Mouse (Mus musculus): ENCODE results near the gene Reln.

Gene Reln

DNA sequence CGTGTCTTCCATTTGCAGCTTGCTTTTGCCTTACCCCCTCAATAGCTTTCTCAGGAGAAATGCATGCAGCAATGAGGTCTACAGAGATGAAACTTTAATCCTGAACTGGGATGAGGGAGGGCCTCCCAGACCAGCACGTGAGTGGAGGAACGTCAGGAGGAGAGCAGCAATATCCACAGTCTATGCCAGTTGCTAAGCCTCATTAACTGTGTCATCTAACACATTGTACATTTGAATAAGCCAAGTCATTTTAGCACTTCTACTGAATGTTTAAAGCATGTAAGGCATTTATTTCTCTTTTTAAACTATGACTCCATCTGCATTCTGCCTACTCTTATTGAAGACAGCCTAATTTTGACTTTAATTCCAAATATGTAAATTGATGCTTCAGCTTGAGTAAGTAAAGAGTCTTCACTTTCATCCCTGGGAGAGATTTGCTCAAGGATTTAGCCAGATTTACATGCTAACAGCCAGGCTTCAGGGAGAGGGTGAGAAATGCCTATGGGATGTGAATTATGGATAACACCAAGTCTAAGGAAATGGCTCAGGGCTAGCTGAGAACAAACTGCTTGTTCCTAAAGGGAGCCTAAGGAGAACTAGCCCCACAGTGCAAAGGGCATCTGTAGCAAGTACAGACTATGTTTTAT is 361.4 kb downstream of the Reln start:
- DNase-seq, result no peak

DNA sequence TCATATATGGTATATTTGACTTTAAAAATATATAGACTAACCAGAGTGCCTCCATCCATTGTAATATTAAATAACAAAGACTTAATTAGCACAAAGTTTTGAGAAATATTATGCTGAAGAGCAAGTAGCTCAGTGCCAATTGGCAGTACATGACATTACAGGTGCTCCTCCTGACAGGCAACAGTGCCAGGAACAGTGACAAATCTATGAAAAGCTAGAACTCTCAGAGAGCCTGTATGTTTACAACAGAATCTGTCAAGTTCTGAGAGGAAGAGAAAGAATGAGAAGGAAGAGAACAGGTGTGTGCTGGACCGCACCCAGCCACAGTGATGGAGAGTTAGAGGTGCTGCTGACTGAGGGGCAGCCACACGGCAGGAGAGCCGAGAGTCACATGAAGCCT is 363.3 kb downstream of the Reln start:
- no peak for DNase-seq

DNA sequence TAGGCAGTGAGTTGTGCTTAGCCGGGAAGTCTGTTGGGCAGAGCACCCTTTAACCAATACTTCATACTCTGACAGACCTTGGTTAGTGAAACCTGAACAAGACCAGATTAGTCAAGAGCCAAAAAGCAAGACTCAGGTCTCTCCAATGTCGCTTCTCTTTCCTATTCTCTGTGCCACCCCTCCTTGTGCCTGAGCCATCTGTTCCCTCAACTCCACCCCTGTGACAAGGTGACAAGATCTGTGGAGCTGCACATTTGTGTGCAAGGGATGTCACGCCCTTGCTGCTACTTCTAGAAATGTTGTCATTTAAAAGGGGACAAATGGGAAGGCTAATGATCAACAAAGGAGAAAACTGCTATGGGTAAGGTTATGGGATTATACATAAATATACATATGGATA is 364.0 kb downstream of the Reln start:
- no peak for DNase-seq

DNA sequence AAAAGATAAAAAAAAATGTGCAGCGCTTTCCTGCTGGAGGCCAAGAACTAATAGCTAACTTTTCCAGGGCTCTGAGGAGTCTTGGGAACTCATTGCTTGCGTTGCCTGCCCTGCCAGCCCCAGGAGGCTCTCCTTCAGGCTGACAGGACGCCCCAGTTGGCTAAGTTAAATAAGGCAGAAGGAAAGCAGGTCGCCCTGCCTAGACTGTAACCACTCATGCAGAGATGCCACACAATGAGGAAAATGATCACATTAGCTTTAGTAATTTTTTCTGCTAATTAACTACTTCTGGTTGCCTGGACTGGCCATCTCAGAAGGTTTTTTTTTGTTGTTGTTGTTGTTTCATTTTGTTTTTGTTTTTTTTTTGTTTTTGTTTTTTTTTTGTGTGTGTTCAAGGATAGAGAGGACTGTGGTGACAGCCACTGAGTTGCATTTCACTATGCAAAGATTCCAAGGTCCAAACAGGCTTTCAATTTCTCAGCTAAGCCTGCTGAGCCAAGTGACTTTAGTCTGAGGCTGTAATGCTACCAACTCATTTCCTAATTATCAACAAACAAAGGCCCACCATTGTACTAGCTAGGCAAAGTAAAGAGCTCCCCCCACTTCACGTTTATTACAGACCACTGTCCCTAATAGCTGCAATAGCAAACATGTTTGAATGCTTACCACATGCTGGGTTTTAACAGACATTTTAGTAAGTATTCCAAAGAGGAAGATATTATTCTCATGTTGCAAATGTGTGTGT is 371.1 kb downstream of the Reln start:
- DNase-seq, result peak; percentile 5

DNA sequence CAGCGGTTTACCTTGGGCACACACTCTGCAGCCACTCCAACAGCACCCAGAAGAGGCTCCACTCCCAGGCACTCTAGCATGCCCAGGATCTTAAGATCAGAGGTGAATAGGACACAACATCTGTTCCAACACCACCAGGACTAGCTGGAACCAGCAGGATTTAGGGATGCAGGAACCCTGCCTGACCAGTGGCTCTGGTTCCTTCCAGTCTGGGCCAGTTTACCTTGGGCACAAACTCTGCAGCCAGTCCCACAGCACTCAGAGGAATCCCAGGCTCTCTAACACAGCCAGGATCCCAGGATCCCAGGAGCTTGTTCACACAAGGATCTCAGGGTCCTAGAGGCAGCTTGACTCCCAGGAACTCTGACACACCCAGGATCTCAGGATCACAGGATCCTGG is 382.7 kb downstream of the Reln start:
- DNase-seq, result no peak

DNA sequence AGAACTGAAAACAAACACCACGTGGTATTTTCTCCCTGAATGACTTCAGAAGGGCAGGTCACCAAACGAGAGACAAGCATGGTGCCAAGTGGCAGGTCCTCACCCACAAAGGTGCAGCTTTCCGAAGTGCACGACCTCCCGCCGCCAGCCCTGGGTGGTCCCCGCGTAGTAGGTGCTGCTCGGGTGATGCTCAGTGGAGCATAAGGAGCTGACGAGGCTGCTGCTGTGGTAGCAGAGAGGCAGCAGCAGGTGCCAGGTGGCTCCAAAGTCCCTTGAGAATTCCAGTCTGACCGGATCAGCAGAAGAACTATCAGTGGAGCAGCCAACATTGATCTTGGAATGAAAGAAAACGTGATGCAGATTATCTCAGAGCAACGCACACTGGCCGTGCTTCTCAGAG is 384.4 kb downstream of the Reln start:
- DNase-seq, result no peak

DNA sequence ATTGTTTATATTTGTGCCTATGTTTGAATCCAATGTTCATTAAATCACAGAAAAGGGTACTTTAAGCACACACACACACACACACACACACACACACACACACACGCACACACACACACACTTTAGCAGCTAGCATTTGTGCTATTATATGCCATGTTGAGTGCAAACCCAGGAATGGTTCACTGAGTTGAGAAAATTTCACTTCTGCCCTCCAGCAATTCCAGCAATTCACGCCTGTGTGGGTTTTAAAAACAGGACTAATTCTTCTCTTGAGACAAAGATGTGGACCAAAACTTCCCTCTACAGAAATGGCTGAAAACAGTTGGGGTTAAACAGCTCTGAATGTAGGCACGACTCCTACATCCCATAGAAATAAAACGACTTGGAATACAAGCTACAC is 386.9 kb downstream of the Reln start:
- no peak for DNase-seq

DNA sequence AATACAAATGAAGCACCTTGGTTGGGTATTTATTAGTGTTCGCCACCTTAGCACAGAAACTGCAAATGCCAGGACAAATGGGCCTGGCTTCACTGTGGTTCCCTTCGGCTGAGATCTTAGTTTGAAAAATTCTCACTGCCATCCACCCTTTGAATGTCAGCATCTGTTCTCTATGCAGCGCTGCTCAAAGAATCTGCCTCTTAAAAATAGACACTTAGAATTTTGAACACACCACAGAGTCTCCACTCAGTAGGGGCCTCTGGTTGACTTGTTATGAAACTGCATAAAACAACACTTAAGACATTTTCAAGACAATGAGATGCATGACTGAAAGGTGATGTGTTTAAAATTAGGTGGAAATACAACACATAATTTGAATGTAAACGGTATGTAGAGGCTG is 387.4 kb downstream of the Reln start:
- DNase-seq, result no peak

DNA sequence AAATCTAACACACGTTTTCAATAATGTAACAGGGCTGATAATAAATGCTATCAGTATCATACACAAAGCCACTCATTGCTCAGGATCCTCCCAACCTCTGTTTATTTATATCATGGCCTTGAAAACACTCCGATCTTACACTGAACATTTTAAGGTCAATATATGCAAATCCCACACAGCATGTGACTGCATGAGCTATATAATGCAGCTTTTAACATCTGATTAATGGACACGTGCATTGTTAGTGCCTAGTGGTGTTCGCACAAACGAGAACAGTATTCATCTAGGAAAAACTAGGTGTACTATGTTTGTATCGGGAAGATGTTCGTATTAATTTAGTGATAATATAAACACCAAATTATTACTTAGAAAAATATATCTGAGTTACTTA is 395.0 kb downstream of the Reln start:
- DNase-seq, result no peak

DNA sequence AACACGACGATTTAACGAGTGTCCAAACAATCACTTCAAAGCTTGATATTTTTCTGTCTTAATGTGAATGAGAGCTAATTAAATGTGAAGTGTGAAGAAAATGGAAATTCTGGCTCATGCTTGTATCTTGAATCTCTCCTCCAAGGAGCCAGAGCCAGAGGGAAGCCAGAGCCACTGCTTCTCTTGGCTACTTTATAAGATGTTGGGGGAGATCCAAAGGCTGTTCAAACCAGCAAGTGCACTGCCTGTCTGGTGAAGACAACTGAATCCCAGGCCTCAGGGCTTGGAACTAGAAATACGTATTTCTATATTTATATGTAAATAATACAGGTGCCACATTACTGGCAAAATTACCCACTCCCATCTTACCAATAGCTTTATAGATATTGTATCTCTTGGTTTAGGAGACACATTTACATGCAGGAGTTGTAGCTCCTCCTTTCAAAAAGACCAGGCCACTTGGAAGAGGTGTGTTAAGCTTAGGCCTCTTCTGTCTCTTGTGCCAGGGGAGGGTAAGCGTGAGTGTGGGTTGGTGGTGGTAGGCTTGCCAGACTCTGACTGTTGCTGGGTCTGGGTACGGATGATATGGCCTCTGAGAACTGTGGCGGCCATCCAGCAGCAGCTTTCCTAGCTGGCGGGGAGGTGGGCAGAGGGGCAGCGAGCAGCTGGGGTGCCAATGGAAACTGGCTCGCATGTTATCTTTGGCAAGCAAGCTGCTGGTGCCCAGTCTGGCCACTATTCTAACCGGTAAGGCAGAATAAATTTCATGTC is 395.6 kb downstream of the Reln start:
- no peak for DNase-seq

DNA sequence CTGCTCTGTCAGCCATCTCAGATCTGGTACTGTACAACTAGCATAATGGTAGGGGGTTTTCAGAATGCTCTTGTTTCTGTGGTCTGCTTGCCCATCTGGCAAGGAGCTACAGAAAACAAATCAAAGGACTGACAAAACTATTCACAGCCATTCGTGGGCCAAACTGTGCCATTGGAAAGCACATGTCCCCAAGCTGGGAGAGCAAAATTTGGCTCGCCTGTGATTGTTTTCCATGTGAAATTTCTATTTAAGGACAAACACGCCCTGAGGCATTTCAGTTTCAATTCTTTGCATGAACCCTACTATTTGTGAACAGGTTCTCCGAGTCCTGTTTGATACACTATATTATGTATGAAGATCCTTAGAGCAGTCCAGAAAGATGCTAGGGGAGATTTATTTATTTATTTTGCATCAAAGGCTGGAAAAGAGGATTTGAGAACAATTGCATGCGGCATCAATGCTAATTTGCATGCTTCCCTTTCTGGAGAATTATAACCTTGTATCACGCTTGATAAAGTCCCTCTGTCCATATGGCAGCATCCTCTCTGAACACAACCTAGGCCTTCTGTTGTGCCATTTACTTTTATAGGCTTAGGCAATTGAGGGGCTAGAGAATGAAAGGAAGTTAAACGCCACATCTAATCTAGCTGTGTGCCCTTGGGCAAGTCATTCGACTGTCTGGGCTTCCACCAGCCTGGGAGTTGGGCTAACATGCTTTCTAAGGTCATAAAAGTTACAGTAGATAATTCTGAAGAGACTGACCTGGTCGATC is 396.7 kb downstream of the Reln start:
- DNase-seq, result no peak

DNA sequence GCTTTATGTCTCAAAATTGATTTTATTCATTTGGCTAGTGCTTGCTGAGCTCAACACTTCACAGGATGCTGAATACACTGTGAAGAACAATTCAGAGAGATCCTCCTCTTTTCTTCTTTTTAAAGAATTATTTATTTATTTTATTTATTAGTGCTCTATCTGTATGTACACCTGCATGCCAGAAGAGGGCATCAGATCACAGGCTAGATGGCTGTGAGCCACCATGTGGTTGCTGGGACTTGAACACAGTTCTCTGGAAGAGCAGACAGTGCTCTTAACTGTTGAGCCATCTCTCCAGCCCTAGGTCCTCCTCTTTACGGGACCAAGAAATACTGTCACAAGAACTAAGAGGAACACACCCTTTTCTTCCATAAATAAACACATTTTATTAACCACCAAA is 399.9 kb downstream of the Reln start:
- no peak for DNase-seq

DNA sequence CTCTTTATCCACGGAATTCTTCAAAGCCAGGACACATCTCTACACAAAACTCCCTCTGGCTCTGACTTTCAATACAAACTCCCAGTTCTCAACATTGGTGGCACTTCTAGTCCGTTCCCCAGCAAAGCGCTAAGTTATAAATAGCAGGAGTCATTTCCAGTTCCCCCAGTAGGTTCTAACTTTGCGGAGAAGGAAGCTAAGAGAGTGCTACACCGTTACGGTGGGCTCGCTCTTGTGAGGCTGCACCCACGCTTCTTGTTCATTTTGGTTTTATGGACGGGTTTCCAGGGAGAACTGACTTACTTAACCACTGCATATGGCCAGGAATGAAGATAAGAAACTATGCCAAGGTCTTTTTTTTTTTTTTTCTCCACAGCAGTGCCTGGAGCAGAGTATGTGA is 405.1 kb downstream of the Reln start:
- DNase-seq, result no peak

DNA sequence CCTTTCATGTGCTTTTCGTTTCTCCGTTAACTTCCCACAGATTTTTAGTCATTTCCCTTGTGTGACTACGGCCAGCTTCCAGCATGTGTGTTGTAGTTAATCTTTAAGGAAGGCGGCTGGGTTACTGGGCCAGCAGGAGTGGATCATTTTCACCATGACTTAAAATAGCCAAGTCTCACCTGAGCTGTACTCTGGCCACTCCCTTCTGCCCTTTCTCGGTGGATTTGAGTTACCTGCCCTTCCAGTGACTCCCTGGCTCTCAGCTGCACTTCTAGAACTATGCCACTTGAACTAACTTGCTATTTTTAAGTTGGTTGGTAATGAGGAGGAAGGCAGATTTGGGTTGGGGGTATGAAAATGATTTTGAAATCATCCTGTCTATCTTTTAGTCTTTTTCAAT is 406.4 kb downstream of the Reln start:
- DNase-seq, result no peak

DNA sequence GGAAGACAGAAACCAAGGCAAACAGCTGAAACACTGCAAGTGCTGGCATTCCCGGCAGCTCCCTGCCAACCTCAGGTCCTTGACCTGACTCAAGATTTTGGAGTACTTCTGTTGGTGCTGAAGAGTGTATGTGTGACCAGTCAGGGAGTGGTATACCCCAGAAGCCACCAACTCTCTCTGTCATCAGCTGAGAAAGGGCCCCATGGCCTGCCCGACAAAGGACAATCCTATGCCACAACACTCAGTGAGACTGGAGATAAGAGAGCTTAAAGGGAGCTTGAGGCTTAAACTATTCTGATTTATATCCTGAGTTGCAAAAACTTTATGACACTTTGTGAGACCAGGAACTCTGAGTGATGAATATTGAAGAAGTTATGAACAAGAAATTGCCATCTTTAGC is 407.9 kb downstream of the Reln start:
- DNase-seq, result no peak

DNA sequence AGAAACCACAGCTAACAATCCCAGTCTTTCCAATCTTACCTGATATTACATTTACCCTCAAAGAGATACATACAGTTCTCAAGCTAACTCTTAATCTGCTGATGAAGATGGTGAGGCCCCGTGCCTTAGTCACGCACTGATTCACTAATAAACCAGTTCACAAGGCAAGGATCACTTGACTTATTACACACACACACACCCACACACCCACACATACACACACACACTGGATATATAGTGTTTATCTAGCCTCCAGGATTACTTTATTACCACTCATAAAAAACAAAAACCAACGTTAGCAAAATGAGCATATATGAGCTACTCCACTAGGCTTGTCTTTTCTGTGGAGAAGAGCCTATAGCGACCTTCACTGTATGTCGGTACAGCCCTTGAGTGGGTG is 408.4 kb downstream of the Reln start:
- no peak for DNase-seq

DNA sequence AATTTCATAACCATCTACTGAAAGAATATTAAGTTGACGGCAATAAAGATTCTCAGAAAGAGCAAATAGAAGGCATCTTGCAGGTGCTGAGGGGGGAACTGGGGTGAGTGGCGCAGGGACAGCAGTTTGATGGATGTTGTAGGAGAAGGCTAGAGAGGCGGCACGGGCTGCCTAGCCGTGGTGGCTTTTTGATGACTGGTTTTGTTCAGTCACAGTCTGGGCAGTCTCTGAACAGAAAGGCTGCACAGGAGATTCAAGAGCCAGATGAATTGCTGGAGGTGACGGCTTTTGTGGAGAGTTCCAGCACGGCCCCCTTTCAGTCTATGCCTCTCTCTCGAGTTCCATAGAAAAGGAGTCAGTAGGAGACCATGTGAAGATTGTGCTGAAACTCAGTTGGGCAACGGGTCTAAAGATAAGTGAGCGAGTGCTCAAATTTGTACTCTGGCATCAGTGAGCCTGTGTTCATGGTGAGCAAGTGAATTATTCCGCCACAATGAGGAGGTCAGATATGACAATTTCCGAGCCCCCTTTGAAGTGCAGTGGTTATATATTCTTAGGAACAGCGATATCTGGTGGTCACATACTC is 409.6 kb downstream of the Reln start:
- no peak for DNase-seq

DNA sequence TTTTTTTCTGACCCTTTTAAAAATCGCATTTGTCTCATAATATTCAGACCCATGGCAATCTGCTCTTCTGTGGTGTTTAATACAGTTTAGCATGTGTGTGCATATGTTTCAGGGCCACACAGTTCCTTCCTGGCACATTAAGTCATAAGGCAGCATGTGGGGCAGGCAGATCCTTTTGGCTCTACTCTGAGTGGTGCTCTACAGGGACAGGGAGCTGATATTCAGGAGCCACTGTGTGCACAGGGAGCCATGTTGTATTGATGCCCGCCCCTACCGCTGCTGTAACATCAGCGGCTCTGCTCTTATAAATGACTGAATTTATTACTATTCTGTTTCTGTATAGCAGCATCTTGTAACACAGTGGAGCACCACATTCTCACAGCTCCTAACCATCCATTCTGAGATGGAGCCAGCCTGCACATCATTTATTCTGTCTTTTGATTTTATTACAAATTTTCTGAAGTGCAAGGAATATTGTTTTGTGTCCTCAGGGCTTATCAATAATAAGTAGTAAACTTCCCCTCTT is 410.3 kb downstream of the Reln start:
- DNase-seq, result no peak

DNA sequence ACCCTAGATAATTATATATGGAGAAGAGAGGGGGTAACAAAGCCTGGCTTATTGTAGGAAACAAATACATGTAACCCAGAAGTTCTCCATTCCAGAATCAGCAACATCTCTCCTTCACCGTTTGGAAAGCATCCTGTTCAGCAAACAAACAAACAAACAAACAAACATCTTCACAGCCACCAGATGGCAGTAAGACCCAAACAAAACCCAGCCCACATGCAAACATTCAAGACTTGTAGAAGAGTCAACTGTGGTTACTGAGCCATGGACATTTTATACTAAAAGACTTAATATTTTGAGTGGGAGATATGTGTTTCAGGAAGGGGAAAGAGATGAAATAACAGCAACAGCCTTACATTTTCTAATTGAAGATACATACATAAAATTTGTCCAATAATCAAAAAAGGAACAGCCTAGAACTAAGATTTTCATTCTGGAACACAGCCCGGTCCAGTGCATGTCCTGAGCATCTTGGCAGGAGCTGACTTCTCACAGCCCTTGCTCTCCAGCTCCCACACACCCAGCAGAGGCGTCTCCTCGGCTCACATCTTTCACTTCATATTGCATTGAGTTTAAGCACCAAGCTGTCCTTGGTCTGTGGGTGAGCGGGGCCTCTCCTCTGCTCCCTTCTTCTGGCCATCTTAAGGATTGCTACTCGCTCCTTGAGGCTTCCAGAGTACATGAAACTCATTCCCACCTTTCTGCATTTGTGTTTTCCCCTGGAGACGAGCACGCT is 411.0 kb downstream of the Reln start:
- no peak for DNase-seq

DNA sequence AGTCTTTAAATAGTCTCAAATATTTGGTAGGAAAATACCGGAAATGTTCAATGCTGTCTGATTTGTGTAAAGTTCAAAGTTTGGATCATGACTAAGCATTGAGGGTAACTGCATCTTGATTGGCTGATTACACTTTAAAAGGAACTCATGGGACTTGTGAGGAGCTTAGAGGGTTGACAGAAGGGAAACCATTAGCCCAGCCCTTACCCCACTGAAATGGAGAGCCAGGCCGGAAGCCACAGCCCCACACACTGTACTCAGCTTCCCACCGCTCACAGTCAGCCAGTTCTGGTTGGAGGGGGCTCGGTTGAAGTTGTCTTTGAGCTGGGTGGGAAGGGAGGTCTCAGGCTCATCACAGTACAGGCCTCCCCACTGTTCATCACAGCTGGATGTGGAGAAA is 413.4 kb downstream of the Reln start:
- no peak for DNase-seq

DNA sequence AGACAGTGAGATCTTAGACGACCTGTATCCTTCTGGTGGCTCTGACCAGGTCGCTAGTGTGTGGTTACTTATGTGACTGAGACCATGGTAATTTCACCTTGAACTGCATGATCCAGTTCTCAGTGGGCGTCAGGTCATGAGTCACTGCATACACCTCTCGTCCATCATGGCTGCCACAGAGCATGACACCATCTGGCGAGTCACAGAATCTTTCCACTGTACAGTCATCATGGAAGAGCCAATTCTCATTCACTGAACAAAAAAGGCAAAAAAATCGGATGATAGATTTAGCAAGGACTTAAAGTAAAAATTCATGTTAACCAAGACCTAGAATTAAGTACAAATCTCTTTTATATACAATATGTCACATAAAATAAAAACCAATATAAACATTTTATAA is 424.2 kb downstream of the Reln start:
- no peak for DNase-seq

DNA sequence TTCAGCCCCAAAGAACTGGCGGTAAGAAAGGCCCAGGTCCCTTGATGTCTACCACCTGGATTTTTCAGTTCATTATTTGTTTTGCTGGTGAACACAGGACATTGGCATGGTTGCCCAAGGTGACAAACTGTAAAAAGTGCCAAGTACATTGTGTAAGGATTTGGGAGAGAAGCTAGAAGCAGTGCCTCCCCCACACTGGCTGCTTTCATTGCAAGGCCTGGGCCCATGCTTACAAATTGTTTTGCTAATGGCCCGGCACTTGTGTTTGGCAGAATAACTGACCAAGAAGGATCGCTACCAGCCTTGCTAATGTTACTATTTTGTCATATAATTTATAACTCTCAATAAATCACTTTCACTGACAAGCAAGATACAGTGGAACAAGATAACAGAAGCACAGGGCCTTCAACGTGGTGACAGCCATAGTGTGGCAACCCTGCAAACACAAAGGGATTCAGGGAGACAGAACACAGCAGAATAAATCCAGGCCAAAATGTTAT is 425.2 kb downstream of the Reln start:
- no peak for DNase-seq

Data from embryo, embryonic 11 days (tissue).